Mouse (Mus musculus): ENCODE data around the gene Arglu1. TPM values are rescaled to one million over a fixed set of nuclear protein-coding genes. Genes with fewer than 3 reads are reported as not detected.
A peak's percentile ranks its signal among the peaks of the same experiment; 100 is the strongest.

The Arglu1 gene
- polyA plus RNA-seq (2014; fragmentation: Nextera tagmentation; extraction: Ambion mirVana), result 134 and 135 TPM in 2 replicates

DNA sequence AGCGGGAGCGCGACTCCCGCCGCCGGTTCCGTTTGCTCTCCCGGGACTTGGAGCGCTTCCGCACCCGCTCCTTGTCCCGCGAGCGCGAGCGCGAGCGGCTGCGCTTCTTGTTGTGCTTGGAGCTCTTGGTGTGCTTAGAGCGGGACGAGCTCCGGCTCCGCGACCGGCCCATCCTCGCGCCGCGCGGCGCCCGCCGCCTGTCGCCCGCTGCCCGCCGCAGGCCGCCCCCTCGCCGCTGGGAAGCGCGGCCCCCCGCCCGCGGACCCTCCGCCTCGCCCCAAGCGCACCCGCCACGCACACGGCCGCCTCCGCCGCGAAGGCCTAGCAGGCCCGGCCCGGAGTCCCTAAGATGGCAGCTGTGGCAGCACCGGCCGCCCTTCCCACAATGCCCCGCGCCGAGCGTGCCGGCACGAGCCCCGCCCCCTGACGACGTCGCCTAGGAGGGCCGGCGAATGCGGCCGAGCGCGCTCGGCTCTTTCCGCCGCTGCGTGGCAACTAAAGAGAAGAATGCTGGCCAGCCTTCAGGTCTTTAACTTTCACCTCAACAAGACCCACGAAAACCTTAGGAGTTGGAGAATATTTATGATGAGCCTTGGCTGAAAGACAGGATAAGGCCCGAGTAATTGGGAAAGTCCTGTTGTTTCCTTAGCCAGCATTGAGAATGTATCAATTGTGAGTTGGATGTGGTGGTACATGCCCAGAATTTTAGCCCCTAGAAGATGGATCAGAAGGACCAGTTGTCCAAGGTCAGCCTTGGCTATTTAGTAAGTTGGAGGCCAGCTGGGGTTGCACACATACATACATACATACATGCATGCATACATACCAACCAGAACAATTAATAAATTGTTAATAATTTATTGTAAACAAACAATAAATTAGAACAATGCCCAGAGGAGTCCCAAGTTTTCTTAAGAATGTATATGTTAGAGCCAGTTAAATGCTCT, at the start of gene Arglu1:
Gene Arglu1 (minus strand): TSS at position 376 of the 947 bp plus-strand sequence.
- ATAC-seq (replicated peaks; ENCODE audit: low FRiP score, low TSS enrichment, low read depth) (peak; percentile 95), DNase-seq (ENCODE audit: low spot score) (peak; percentile 97)
- no peaks in the 10 kb centered on the region for H3K36me3 ChIP-seq (ENCODE audit: control insufficient read depth, insufficient read depth, low read length)
- H3K27ac ChIP-seq (ENCODE audit: low read depth), result peak within 1 kb of the TSS; percentile 97
- under 1% methylated on average over 62 of the region's 81 CpGs for WGBS
- peak within 1 kb of the TSS; percentile 88 for H3K4me2 ChIP-seq (ENCODE audit: low read length)
- H3K27me3 ChIP-seq (replicated peaks; ENCODE audit: control insufficient read depth, insufficient read depth, low read length), result no peaks in the 10 kb centered on the region
- no peaks in the 10 kb centered on the region for H3K9me3 ChIP-seq (ENCODE audit: control insufficient read depth, low read length)
- H3K4me1 ChIP-seq (replicated peaks; ENCODE audit: control insufficient read depth, insufficient read depth, low read length), result peaks cover 22% of the 10 kb centered on the region
- peak within 1 kb of the TSS; percentile 88 for H3K4me3 ChIP-seq (ENCODE audit: low read depth, low read length)
- H3K9ac ChIP-seq (ENCODE audit: low read length), result peak within 1 kb of the TSS; percentile 100

DNA sequence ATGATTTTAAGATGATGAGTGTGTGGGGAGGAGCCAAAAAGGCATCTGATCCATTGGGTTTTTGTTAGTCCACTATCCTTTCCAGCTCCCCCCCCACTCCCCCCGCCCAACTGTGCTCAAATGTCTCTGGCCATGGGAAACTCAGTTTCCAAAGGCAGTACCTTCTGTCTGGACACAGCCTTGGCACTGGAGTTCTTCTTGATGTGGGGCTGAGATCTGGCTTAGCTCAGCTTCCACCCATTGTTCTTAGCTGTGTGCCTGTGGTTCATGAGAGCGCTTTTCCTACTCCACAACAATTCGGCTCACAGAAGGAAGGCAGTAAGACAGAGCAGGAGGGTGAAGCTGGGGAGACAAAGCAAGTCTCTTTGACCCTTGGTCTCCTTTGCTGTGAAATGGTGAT, 47.0 kb upstream of the Arglu1 start:
- DNase-seq (ENCODE audit: low spot score) (no peak), ATAC-seq (replicated peaks; ENCODE audit: low FRiP score, low TSS enrichment, low read depth) (no peak)
- no peaks in the 10 kb centered on the region for H3K9me3 ChIP-seq (ENCODE audit: control insufficient read depth, low read length)
- H3K4me1 ChIP-seq (replicated peaks; ENCODE audit: control insufficient read depth, insufficient read depth, low read length), result no peaks in the 10 kb centered on the region
- 69% methylated on average over 3 of the region's 3 CpGs for WGBS
- no peak overlapping the region for H3K9ac ChIP-seq (ENCODE audit: low read length)
- no peak overlapping the region for H3K4me3 ChIP-seq (ENCODE audit: low read depth, low read length)
- no peak overlapping the region for H3K4me2 ChIP-seq (ENCODE audit: low read length)
- H3K27me3 ChIP-seq (replicated peaks; ENCODE audit: control insufficient read depth, insufficient read depth, low read length), result no peaks in the 10 kb centered on the region
- no peak overlapping the region for H3K27ac ChIP-seq (ENCODE audit: low read depth)
- H3K36me3 ChIP-seq (ENCODE audit: control insufficient read depth, insufficient read depth, low read length), result no peaks in the 10 kb centered on the region

DNA sequence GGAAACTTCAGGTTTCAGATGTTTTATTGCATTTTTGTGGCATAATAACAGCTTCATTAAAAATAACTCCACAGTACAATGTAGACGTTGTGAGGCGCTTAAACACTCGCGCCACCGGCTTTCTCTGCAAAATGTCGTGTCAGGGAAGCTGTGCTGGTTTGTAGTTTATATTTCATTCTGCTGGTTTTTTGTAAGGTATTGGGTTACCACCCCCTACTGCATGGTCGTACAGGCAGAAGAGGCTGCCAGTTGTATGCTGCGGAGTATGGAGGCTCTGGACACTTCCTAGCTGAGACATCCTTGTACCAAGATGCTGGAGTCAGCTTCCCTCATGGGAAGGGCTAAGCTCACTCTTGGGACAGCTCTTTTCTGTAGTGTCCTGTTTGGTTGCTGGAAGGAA, 46.5 kb upstream of the Arglu1 start:
- no peak overlapping the region for H3K9ac ChIP-seq (ENCODE audit: low read length)
- no peak overlapping the region for H3K27ac ChIP-seq (ENCODE audit: low read depth)
- H3K4me1 ChIP-seq (replicated peaks; ENCODE audit: control insufficient read depth, insufficient read depth, low read length), result no peaks in the 10 kb centered on the region
- no peak overlapping the region for H3K4me3 ChIP-seq (ENCODE audit: low read depth, low read length)
- H3K27me3 ChIP-seq (replicated peaks; ENCODE audit: control insufficient read depth, insufficient read depth, low read length), result no peaks in the 10 kb centered on the region
- no peaks in the 10 kb centered on the region for H3K9me3 ChIP-seq (ENCODE audit: control insufficient read depth, low read length)
- no peaks in the 10 kb centered on the region for H3K36me3 ChIP-seq (ENCODE audit: control insufficient read depth, insufficient read depth, low read length)
- WGBS, result 48% methylated on average over 8 of the region's 8 CpGs
- no peak overlapping the region for H3K4me2 ChIP-seq (ENCODE audit: low read length)
- ATAC-seq (replicated peaks; ENCODE audit: low FRiP score, low TSS enrichment, low read depth) (no peak), DNase-seq (ENCODE audit: low spot score) (no peak)

DNA sequence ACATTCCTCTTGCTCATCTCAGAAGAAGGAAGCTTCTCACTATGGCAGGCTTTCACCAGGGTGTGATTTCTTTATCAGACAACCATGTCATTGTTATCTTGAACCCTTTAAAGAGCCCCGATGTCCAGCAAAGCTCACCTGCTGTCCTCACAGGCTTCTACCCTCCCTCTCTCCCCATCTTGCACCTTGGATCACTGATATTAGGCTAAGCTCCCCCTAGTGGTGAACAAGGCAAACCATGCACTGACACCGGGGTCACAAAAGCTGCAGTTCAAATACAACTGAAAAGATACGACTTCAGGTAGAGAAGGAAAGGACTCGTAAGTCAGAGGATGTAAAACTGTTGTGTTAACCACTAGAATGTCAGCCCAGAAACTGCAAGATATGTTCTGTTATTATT, 43.5 kb upstream of the Arglu1 start:
- H3K36me3 ChIP-seq (ENCODE audit: control insufficient read depth, insufficient read depth, low read length), result no peaks in the 10 kb centered on the region
- no peak overlapping the region for H3K4me2 ChIP-seq (ENCODE audit: low read length)
- H3K4me3 ChIP-seq (ENCODE audit: low read depth, low read length), result no peak overlapping the region
- no peaks in the 10 kb centered on the region for H3K9me3 ChIP-seq (ENCODE audit: control insufficient read depth, low read length)
- H3K9ac ChIP-seq (ENCODE audit: low read length), result no peak overlapping the region
- WGBS, result 46% methylated on average over 4 of the region's 4 CpGs
- ATAC-seq (replicated peaks; ENCODE audit: low FRiP score, low TSS enrichment, low read depth) (no peak), DNase-seq (ENCODE audit: low spot score) (no peak)
- no peaks in the 10 kb centered on the region for H3K27me3 ChIP-seq (replicated peaks; ENCODE audit: control insufficient read depth, insufficient read depth, low read length)
- H3K27ac ChIP-seq (ENCODE audit: low read depth), result no peak overlapping the region
- H3K4me1 ChIP-seq (replicated peaks; ENCODE audit: control insufficient read depth, insufficient read depth, low read length), result no peaks in the 10 kb centered on the region

DNA sequence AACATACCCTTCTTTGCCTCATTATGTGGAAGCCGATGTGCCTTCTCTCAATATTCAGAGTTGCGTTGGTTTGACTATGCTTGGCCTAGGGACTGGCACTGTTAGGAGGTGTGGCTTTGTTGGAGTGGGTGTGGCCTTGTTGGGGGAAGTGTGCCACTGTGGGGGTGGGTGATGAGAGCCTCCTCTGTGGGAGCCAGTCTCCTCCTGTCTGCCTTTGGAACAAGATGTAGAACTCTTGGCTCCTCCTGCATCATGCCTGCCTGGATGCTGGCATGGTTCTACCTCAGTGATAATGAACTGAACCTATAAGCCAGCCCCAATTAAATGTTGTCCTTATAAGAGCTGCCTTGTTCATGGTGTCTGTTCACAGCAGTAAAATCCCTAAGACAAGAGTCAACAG, 38.3 kb upstream of the Arglu1 start:
- Histone ChIP-seq H3K36me3 (ENCODE audit: control insufficient read depth, insufficient read depth, low read length) (no peaks in the 10 kb centered on the region), H3K27ac (ENCODE audit: low read depth) (no peak overlapping the region), H3K4me1 (replicated peaks; ENCODE audit: control insufficient read depth, insufficient read depth, low read length) (no peaks in the 10 kb centered on the region), H3K4me3 (ENCODE audit: low read depth, low read length) (no peak overlapping the region), H3K4me2 (ENCODE audit: low read length) (no peak overlapping the region), H3K9ac (ENCODE audit: low read length) (no peak overlapping the region), H3K9me3 (ENCODE audit: control insufficient read depth, low read length) (no peaks in the 10 kb centered on the region), H3K27me3 (replicated peaks; ENCODE audit: control insufficient read depth, insufficient read depth, low read length) (no peaks in the 10 kb centered on the region)
- 88% methylated on average over 2 of the region's 2 CpGs for WGBS
- ATAC-seq (replicated peaks; ENCODE audit: low FRiP score, low TSS enrichment, low read depth) (no peak), DNase-seq (ENCODE audit: low spot score) (no peak)

DNA sequence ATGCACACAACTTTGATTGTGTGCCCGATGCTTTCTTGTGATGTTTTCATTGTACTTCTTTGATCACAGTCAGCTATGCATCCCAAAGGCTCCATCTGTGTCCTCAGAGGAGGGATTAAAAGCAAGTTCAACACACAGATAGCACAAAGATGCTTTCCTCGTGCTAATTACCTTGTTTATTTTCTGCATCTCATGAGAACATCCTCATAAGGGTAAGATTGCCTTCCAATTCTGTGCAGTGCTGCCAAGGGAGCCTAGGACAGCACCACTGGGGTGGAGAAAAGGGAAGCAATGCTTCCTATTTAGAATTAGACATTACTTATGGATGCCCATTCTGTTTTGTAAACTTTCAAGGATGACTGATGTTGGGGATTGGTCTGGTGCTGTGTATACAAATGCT, 36.2 kb upstream of the Arglu1 start:
- ATAC-seq (replicated peaks; ENCODE audit: low FRiP score, low TSS enrichment, low read depth), result no peak
- WGBS, result 62% methylated on average over 2 of the region's 2 CpGs
- H3K4me3 ChIP-seq (ENCODE audit: low read depth, low read length), result no peak overlapping the region

DNA sequence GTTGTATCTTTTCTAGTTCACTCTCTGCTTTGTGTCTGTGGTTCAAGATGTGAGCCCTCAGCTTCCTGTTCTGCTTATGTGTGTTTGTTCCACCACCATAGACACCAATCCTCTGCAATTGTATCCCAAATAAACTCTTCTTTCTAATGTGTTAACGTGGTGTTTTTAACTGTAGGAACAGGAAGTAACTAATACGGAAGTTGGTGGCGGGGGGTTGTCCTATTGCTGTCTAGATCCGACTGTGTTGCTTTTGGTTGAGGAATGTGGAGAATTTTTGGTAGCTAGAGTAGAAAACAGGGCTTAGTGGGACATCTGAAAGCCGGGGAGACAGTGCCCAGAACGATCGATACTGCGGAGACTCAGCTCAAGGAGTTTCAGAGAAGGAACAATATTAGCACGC, 14.5 kb upstream of the Arglu1 start:
- Histone ChIP-seq H3K27ac (ENCODE audit: low read depth) (no peak overlapping the region), H3K4me3 (ENCODE audit: low read depth, low read length) (no peak overlapping the region)
- WGBS, result 70% methylated on average over 9 of the region's 9 CpGs

More for the DNA sequence above, 36.2 kb upstream of the Arglu1 start:
- no peaks in the 10 kb centered on the region for H3K4me1 ChIP-seq (replicated peaks; ENCODE audit: control insufficient read depth, insufficient read depth, low read length)
- no peak overlapping the region for H3K9ac ChIP-seq (ENCODE audit: low read length)
- no peak overlapping the region for H3K27ac ChIP-seq (ENCODE audit: low read depth)
- H3K4me2 ChIP-seq (ENCODE audit: low read length), result no peak overlapping the region
- H3K36me3 ChIP-seq (ENCODE audit: control insufficient read depth, insufficient read depth, low read length), result no peaks in the 10 kb centered on the region
- H3K9me3 ChIP-seq (ENCODE audit: control insufficient read depth, low read length), result no peaks in the 10 kb centered on the region
- DNase-seq (ENCODE audit: low spot score), result no peak
- H3K27me3 ChIP-seq (replicated peaks; ENCODE audit: control insufficient read depth, insufficient read depth, low read length), result no peaks in the 10 kb centered on the region

DNA sequence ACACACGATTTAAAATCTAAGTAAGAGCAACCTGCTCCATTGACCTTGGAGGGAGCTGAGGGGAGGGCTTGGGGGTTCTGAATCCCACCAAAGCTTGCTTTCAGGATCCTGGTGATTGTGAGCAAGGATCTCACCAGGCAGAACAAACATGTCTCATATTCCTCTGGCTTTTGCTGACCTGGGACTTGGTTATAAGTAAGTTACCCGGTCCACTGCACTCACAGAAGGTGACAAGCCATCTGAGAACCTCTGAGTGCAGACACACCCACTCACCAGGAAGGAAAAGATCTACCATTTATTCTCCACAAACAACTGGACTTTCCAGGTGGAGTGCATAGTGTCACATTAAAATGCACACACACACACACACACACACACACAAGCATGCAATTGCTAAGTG, 13.3 kb upstream of the Arglu1 start:
- ATAC-seq (replicated peaks; ENCODE audit: low FRiP score, low TSS enrichment, low read depth), result no peak
- H3K9me3 ChIP-seq (ENCODE audit: control insufficient read depth, low read length), result no peaks in the 10 kb centered on the region
- no peaks in the 10 kb centered on the region for H3K27me3 ChIP-seq (replicated peaks; ENCODE audit: control insufficient read depth, insufficient read depth, low read length)
- no peaks in the 10 kb centered on the region for H3K4me1 ChIP-seq (replicated peaks; ENCODE audit: control insufficient read depth, insufficient read depth, low read length)
- 85% methylated on average over 2 of the region's 2 CpGs for WGBS
- no peak for DNase-seq (ENCODE audit: low spot score)
- no peak overlapping the region for H3K4me3 ChIP-seq (ENCODE audit: low read depth, low read length)
- no peak overlapping the region for H3K9ac ChIP-seq (ENCODE audit: low read length)
- H3K27ac ChIP-seq (ENCODE audit: low read depth), result no peak overlapping the region
- H3K4me2 ChIP-seq (ENCODE audit: low read length), result no peak overlapping the region
- H3K36me3 ChIP-seq (ENCODE audit: control insufficient read depth, insufficient read depth, low read length), result no peaks in the 10 kb centered on the region

More for the DNA sequence above, 14.5 kb upstream of the Arglu1 start:
- ATAC-seq (replicated peaks; ENCODE audit: low FRiP score, low TSS enrichment, low read depth) (no peak), DNase-seq (ENCODE audit: low spot score) (no peak)
- Histone ChIP-seq H3K9me3 (ENCODE audit: control insufficient read depth, low read length) (no peaks in the 10 kb centered on the region), H3K4me2 (ENCODE audit: low read length) (no peak overlapping the region), H3K9ac (ENCODE audit: low read length) (no peak overlapping the region), H3K27me3 (replicated peaks; ENCODE audit: control insufficient read depth, insufficient read depth, low read length) (no peaks in the 10 kb centered on the region), H3K36me3 (ENCODE audit: control insufficient read depth, insufficient read depth, low read length) (no peaks in the 10 kb centered on the region), H3K4me1 (replicated peaks; ENCODE audit: control insufficient read depth, insufficient read depth, low read length) (no peaks in the 10 kb centered on the region)

DNA sequence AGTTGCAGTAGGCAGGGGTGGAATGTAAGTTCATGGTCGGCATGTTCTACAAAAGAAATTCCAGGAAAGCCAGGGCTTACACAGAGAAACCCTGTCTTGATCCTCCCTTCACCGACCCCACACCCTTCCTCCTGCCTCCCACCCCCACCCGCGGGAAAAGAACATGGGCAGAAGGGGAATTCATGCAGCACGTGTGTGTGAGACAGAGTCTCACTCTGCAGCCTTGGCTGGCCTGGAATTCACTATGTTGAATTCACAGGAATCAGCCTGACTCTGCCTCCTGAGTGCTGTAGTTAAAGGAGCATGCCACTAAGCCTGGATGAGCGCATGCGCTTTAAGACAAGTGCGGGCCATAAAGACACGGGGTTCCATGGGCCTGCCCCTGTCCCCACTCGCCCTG, 10.5 kb upstream of the Arglu1 start:
- Histone ChIP-seq H3K9ac (ENCODE audit: low read length) (no peak overlapping the region), H3K4me1 (replicated peaks; ENCODE audit: control insufficient read depth, insufficient read depth, low read length) (no peaks in the 10 kb centered on the region), H3K4me3 (ENCODE audit: low read depth, low read length) (no peak overlapping the region), H3K27ac (ENCODE audit: low read depth) (no peak overlapping the region), H3K4me2 (ENCODE audit: low read length) (no peak overlapping the region), H3K27me3 (replicated peaks; ENCODE audit: control insufficient read depth, insufficient read depth, low read length) (no peaks in the 10 kb centered on the region), H3K36me3 (ENCODE audit: control insufficient read depth, insufficient read depth, low read length) (no peaks in the 10 kb centered on the region), H3K9me3 (ENCODE audit: control insufficient read depth, low read length) (no peaks in the 10 kb centered on the region)
- ATAC-seq (replicated peaks; ENCODE audit: low FRiP score, low TSS enrichment, low read depth) (no peak), DNase-seq (ENCODE audit: low spot score) (no peak)
- WGBS, result 90% methylated on average over 10 of the region's 10 CpGs

Data from intestine, embryonic 14.5 days (tissue).